Mouse (Mus musculus) liver, embryonic 13.5 days (tissue): ENCODE results near the gene Rap1gap2. TPM values are rescaled to one million over a fixed set of nuclear protein-coding genes. Genes with fewer than 3 reads are reported as not detected.

Experiments
- ATAC-seq: fragments of 200-750 bp; cut with Nextera tagmentation; 2 replicates; pipeline ENCODE4 v1.8.0; 2017; ENCODE audit warnings: low read depth, mild to moderate bottlenecking, moderate number of reproducible peaks, moderate library complexity
- DNase-seq: peaks from one replicate; pipeline ENCODE4 v3.0.0; 2022
- H3K27ac ChIP-seq: fragments of 300-500 bp; sonication (generic); 2 replicates; pipeline ENCODE4 v1.5.1; 2015; ENCODE audit warnings: moderate library complexity, mild to moderate bottlenecking, inconsistent platforms
- H3K27me3 ChIP-seq: fragments of 300-500 bp; sonication (generic); 2 replicates; pipeline ENCODE4 v1.6.1; 2015; ENCODE audit warnings: mild to moderate bottlenecking, inconsistent platforms
- H3K36me3 ChIP-seq: fragments of 300-500 bp; sonication (generic); 2 replicates; pipeline ENCODE4 v1.6.1; 2015; ENCODE audit warnings: mild to moderate bottlenecking, inconsistent platforms
- H3K4me1 ChIP-seq: fragments of 300-500 bp; sonication (generic); replicated peaks from 2 replicates; pipeline ENCODE4 v1.6.1; 2015; ENCODE audit warnings: inconsistent platforms
- H3K4me2 ChIP-seq: fragments of 300-500 bp; sonication (generic); 2 replicates; pipeline ENCODE4 v1.6.1; 2015; ENCODE audit warnings: inconsistent platforms, mild to moderate bottlenecking, moderate library complexity
- H3K4me3 ChIP-seq: fragments of 300-500 bp; sonication (generic); replicated peaks from 2 replicates; pipeline ENCODE4 v1.5.1; 2015; ENCODE audit warnings: mild to moderate bottlenecking, inconsistent platforms
- H3K9ac ChIP-seq: fragments of 300-500 bp; sonication (generic); 2 replicates; pipeline ENCODE4 v1.6.1; 2015; ENCODE audit warnings: mild to moderate bottlenecking, inconsistent platforms
- H3K9me3 ChIP-seq: fragments of 300-500 bp; sonication (generic); replicated peaks from 2 replicates; pipeline ENCODE4 v1.6.1; 2016; ENCODE audit warnings: inconsistent platforms
- WGBS: fragments of 180-500 bp; shearing (Covaris S2); methylation state at CpG from one replicate; pipeline ENCODE4 v1.1.7; 2015; ENCODE audit not compliant: insufficient replicate concordance; 5-methylcytosine and 5-hydroxymethylcytosine counted together
- polyA plus RNA-seq: library from polyadenylated mRNA; unstranded; fragments of >200 nt; fragmentation: Nextera tagmentation; extraction: Ambion mirVana; gene quantifications from 2 replicates; pipeline ENCODE4 v1.2.1, GENCODE M21; 2015

Rap1gap2 gene
- polyA plus RNA-seq, result 0.77 and 0.82 TPM in 2 replicates

GRCm38 (mm10) chr11:74610545-74611176 lies at the start of gene Rap1gap2:
Rap1gap2 (minus strand) TSS chr11:74610915.
- ATAC-seq, result 0 out of 2 replicates have a peak, but pooled peaks have one; percentile 36
- no peaks in the 10 kb centered on the region for H3K9me3 ChIP-seq
- no peak within 1 kb of the TSS for H3K27ac ChIP-seq
- H3K4me3 ChIP-seq, result peak within 1 kb of the TSS; percentile 53
- no peaks in the 10 kb centered on the region for H3K36me3 ChIP-seq
- peak within 1 kb of the TSS; percentile 46; the same call in 1 of the 2 replicates for H3K9ac ChIP-seq
- H3K4me1 ChIP-seq, result peaks cover 13% of the 10 kb centered on the region
- peak within 1 kb of the TSS; percentile 68 for H3K4me2 ChIP-seq
- no peak for DNase-seq
- 3% methylated on average over 50 of the region's 50 CpGs for WGBS
- H3K27me3 ChIP-seq, result peaks cover 85% of the 10 kb centered on the region

- 87% methylated on average over 13 of the region's 13 CpGs for WGBS
These were observed 49.6 kb upstream of the Rap1gap2 start for GRCm38 (mm10) chr11:74660336-74660735.

GRCm38 (mm10) chr11:74655941-74656340 lies 45.2 kb upstream of the Rap1gap2 start:
- Histone ChIP-seq H3K4me1 (peaks cover 30% of the 10 kb centered on the region), H3K9me3 (0 out of 2 replicates have a peak, but pooled peaks cover 3% of the 10 kb centered on the region), H3K27me3 (no peaks in the 10 kb centered on the region), H3K9ac (no peak overlapping the region), H3K27ac (no peak overlapping the region), H3K36me3 (peaks cover 83% of the 10 kb centered on the region), H3K4me3 (no peak overlapping the region), H3K4me2 (no peak overlapping the region)
- WGBS, result 62% methylated on average over 3 of the region's 3 CpGs
- ATAC-seq, result no peak
- DNase-seq, result no peak

More at GRCm38 (mm10) chr11:74660336-74660735, 49.6 kb upstream of the Rap1gap2 start:
- Histone ChIP-seq H3K4me3 (no peak overlapping the region), H3K4me2 (no peak overlapping the region), H3K27me3 (no peaks in the 10 kb centered on the region), H3K36me3 (peaks cover 97% of the 10 kb centered on the region), H3K27ac (no peak overlapping the region), H3K9me3 (0 out of 2 replicates have a peak, but pooled peaks cover 3% of the 10 kb centered on the region), H3K9ac (no peak overlapping the region), H3K4me1 (0 out of 2 replicates have a peak, but pooled peaks cover under 1% of the 10 kb centered on the region)
- ATAC-seq (no peak), DNase-seq (no peak)

GRCm38 (mm10) chr11:74653385-74653784 lies 42.7 kb upstream of the Rap1gap2 start:
- Histone ChIP-seq H3K4me2 (peak overlapping the region; percentile 97), H3K27me3 (no peaks in the 10 kb centered on the region), H3K27ac (0 out of 2 replicates have a peak overlapping the region, but pooled peaks have one; percentile 5), H3K9me3 (0 out of 2 replicates have a peak, but pooled peaks cover 3% of the 10 kb centered on the region), H3K4me1 (peaks cover 52% of the 10 kb centered on the region), H3K9ac (peak overlapping the region; percentile 10; the same call in 1 of the 2 replicates), H3K4me3 (no peak overlapping the region), H3K36me3 (peaks cover 58% of the 10 kb centered on the region)
- ATAC-seq (no peak), DNase-seq (no peak)
- WGBS, result 74% methylated on average over 6 of the region's 6 CpGs

- DNase-seq (no peak), ATAC-seq (no peak)
- H3K4me1 ChIP-seq, result peaks cover 58% of the 10 kb centered on the region
- H3K9me3 ChIP-seq, result no peaks in the 10 kb centered on the region
- peak overlapping the region; percentile 10; the same call in 1 of the 2 replicates for H3K9ac ChIP-seq
- WGBS, result 83% methylated on average over 4 of the region's 4 CpGs
- peaks cover 52% of the 10 kb centered on the region for H3K36me3 ChIP-seq
- peak overlapping the region; percentile 59 for H3K27ac ChIP-seq
- H3K27me3 ChIP-seq, result no peaks in the 10 kb centered on the region
- no peak overlapping the region for H3K4me3 ChIP-seq
- peak overlapping the region; percentile 97 for H3K4me2 ChIP-seq
These were observed 42.1 kb upstream of the Rap1gap2 start for GRCm38 (mm10) chr11:74652791-74653191.

- no peak for ATAC-seq
- Histone ChIP-seq H3K36me3 (peaks cover 30% of the 10 kb centered on the region), H3K27me3 (no peaks in the 10 kb centered on the region), H3K9me3 (no peaks in the 10 kb centered on the region), H3K9ac (peak overlapping the region; percentile 88), H3K4me1 (peaks cover 60% of the 10 kb centered on the region), H3K4me3 (peak overlapping the region; percentile 92), H3K27ac (peak overlapping the region; percentile 86), H3K4me2 (peak overlapping the region; percentile 97)
- DNase-seq, result no peak
- WGBS, result 51% methylated on average over 4 of the region's 4 CpGs
These were observed 39.9 kb upstream of the Rap1gap2 start for GRCm38 (mm10) chr11:74650576-74651100.

GRCm38 (mm10) chr11:74649647-74650551 lies 39.2 kb upstream of the Rap1gap2 start:
- Histone ChIP-seq H3K9me3 (no peaks in the 10 kb centered on the region), H3K36me3 (peaks cover 30% of the 10 kb centered on the region), H3K4me1 (peaks cover 57% of the 10 kb centered on the region), H3K27me3 (no peaks in the 10 kb centered on the region), H3K4me3 (peak overlapping the region; percentile 92), H3K9ac (peak overlapping the region; percentile 88), H3K27ac (peak overlapping the region; percentile 86), H3K4me2 (peak overlapping the region; percentile 97)
- ATAC-seq, result peak; percentile 49
- WGBS, result under 1% methylated on average over 53 of the region's 53 CpGs
- DNase-seq, result peak; percentile 31

GRCm38 (mm10) chr11:74649095-74649646 lies 38.5 kb upstream of the Rap1gap2 start, which contains the start of gene Cluh:
Cluh (plus strand) TSS chr11:74649495.
- Histone ChIP-seq H3K9me3 (no peaks in the 10 kb centered on the region), H3K4me2 (peak within 1 kb of the TSS; percentile 97), H3K27me3 (no peaks in the 10 kb centered on the region), H3K36me3 (peaks cover 28% of the 10 kb centered on the region), H3K27ac (peak within 1 kb of the TSS; percentile 86), H3K9ac (peak within 1 kb of the TSS; percentile 88), H3K4me1 (peaks cover 57% of the 10 kb centered on the region), H3K4me3 (peak within 1 kb of the TSS; percentile 92)
- WGBS, result 0% methylated on average over 58 of the region's 58 CpGs
- peak; percentile 95 for DNase-seq
- peak; percentile 88 for ATAC-seq

- Histone ChIP-seq H3K9me3 (no peaks in the 10 kb centered on the region), H3K9ac (peak overlapping the region; percentile 88), H3K4me2 (peak overlapping the region; percentile 97), H3K27me3 (no peaks in the 10 kb centered on the region), H3K4me3 (peak overlapping the region; percentile 92), H3K27ac (peak overlapping the region; percentile 86), H3K4me1 (peaks cover 57% of the 10 kb centered on the region), H3K36me3 (peaks cover 23% of the 10 kb centered on the region)
- DNase-seq (peak; percentile 32), ATAC-seq (peak; percentile 39)
- 9% methylated on average over 1 of the region's 1 CpGs for WGBS
These were observed 38.0 kb upstream of the Rap1gap2 start for GRCm38 (mm10) chr11:74648676-74649075.

- H3K4me1 ChIP-seq, result peaks cover 50% of the 10 kb centered on the region
- ATAC-seq (no peak), DNase-seq (no peak)
- peak overlapping the region; percentile 86 for H3K27ac ChIP-seq
- H3K27me3 ChIP-seq, result no peaks in the 10 kb centered on the region
- WGBS, result 77% methylated on average over 1 of the region's 1 CpGs
- peaks cover 16% of the 10 kb centered on the region for H3K36me3 ChIP-seq
- H3K9me3 ChIP-seq, result no peaks in the 10 kb centered on the region
- no peak overlapping the region for H3K4me3 ChIP-seq
- no peak overlapping the region for H3K9ac ChIP-seq
- H3K4me2 ChIP-seq, result peak overlapping the region; percentile 97
These were observed 37.3 kb upstream of the Rap1gap2 start for GRCm38 (mm10) chr11:74647966-74648365.
